Mouse (Mus musculus) liver, embryonic 13.5 days (tissue): ENCODE measurements at regions not wholly inside any gene's neighbourhood (a gene's known extent, or its start where the extent isn't known, plus 50 kb on each side); places are given as distances from the start of the nearest gene placed in this dataset.

Experiments used
- ATAC-seq: fragments of 200-750 bp; cut with Nextera tagmentation; 2 replicates; pipeline ENCODE4 v1.8.0; 2017; ENCODE audit warnings: low read depth, mild to moderate bottlenecking, moderate number of reproducible peaks, moderate library complexity
- DNase-seq: peaks from one replicate; pipeline ENCODE4 v3.0.0; 2022
- H3K27ac ChIP-seq: fragments of 300-500 bp; sonication (generic); 2 replicates; pipeline ENCODE4 v1.5.1; 2015; ENCODE audit warnings: moderate library complexity, mild to moderate bottlenecking, inconsistent platforms
- H3K27me3 ChIP-seq: fragments of 300-500 bp; sonication (generic); 2 replicates; pipeline ENCODE4 v1.6.1; 2015; ENCODE audit warnings: mild to moderate bottlenecking, inconsistent platforms
- H3K36me3 ChIP-seq: fragments of 300-500 bp; sonication (generic); 2 replicates; pipeline ENCODE4 v1.6.1; 2015; ENCODE audit warnings: mild to moderate bottlenecking, inconsistent platforms
- H3K4me1 ChIP-seq: fragments of 300-500 bp; sonication (generic); replicated peaks from 2 replicates; pipeline ENCODE4 v1.6.1; 2015; ENCODE audit warnings: inconsistent platforms
- H3K4me2 ChIP-seq: fragments of 300-500 bp; sonication (generic); 2 replicates; pipeline ENCODE4 v1.6.1; 2015; ENCODE audit warnings: inconsistent platforms, mild to moderate bottlenecking, moderate library complexity
- H3K4me3 ChIP-seq: fragments of 300-500 bp; sonication (generic); replicated peaks from 2 replicates; pipeline ENCODE4 v1.5.1; 2015; ENCODE audit warnings: mild to moderate bottlenecking, inconsistent platforms
- H3K9ac ChIP-seq: fragments of 300-500 bp; sonication (generic); 2 replicates; pipeline ENCODE4 v1.6.1; 2015; ENCODE audit warnings: mild to moderate bottlenecking, inconsistent platforms
- H3K9me3 ChIP-seq: fragments of 300-500 bp; sonication (generic); replicated peaks from 2 replicates; pipeline ENCODE4 v1.6.1; 2016; ENCODE audit warnings: inconsistent platforms
- WGBS: fragments of 180-500 bp; shearing (Covaris S2); methylation state at CpG from one replicate; pipeline ENCODE4 v1.1.7; 2015; ENCODE audit not compliant: insufficient replicate concordance; 5-methylcytosine and 5-hydroxymethylcytosine counted together

DNA sequence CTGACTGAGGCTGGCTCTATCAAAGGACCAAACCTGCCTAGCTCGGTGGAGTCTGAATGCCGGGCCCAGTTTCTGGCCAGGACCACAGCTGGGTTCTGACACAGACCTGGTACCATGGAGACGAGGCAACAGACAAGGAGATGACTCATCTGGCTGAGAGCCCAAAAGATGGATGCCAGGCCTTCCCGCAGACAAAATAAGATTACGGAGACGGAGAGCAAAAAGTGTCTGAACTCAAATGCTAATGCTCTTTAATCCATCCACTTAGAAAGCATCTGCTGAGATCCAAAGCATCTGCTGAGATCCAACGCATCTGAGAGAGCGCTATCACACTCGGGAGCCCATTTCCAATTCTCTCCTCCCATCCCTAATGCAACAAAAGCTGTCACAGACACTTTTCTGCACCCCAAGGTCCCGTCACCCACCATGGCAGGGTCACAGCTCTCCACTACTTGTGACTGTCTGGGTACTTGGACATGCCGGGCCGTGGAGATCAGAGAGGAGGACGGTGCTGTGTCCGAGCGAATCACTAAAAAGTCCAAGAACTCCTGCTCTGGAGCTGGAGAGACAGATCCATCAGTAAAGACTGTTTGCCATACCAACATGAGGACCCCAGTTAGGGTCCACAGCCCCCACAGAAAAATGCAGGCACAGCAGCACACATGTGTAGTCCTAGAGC is 278.3 kb upstream of the Sulf2 start:
- Histone ChIP-seq H3K27me3 (no peaks in the 10 kb centered on the region), H3K9me3 (no peaks in the 10 kb centered on the region), H3K27ac (no peak overlapping the region), H3K4me3 (no peak overlapping the region), H3K4me2 (no peak overlapping the region), H3K4me1 (no peaks in the 10 kb centered on the region), H3K36me3 (no peaks in the 10 kb centered on the region), H3K9ac (no peak overlapping the region)
- whole genome bisulfite sequencing = 65% methylated on average over 15 of the region's 15 CpGs
- DNase-seq = no peak
- no peak for ATAC-seq

DNA sequence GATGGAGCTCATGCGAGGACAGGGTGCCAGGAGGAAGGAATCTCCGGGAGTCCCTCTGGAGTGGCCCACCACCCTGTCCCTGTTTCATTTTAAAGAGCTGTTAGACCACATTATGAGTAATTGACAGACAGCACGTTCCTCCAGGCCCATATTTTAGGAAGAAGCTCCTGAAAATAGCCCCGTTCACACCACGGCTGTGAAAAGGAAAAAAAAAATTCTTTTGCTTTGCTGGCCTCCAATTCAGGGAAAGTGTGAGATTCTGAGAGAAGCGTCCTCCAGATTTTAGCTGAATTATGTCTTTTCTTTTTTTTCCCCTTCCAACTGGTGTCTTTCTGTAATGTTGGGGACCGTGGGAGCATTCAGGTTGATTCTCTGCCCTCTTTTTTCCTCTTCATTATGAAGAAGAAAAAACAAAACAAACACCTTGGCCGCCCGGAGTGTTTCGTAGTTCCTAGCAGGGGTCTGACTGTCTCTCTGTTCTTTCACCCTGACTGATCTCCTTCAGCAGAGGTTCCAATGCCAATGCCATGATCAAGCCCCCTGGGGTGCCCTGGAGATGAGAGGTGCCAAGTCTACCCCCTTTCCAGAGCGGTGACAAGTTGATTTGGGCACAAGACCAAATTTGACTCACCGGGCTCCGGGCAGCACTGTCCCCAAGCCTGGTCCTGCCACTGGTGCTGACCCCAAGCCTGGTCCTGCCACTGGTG is 277.6 kb upstream of the Sulf2 start:
- no peak for DNase-seq
- Histone ChIP-seq H3K9ac (no peak overlapping the region), H3K27ac (no peak overlapping the region), H3K4me1 (no peaks in the 10 kb centered on the region), H3K4me3 (no peak overlapping the region), H3K4me2 (no peak overlapping the region), H3K36me3 (no peaks in the 10 kb centered on the region), H3K9me3 (no peaks in the 10 kb centered on the region), H3K27me3 (no peaks in the 10 kb centered on the region)
- WGBS = 70% methylated on average over 13 of the region's 13 CpGs
- no peak for ATAC-seq

DNA sequence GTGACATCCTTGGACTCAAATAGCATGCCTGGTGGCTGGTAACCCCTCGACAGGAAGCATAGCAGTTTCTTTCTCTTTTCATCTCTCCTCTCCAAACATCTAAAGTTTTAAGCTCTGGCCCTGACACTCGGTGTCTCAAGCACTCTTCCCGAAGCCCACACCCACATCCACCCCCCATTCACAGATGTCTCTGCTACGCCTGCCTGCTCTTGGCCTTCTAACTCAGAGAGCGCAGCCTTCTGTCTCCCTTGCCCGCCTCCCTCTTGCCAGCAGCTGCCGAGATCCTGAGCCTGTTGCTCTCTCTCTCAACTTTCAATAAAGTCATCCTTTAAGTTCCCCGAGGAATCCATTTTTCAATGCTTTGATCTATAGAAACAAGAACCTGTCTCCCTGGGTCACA is 277.1 kb upstream of the Sulf2 start:
- Histone ChIP-seq H3K27ac (no peak overlapping the region), H3K9ac (no peak overlapping the region), H3K4me1 (no peaks in the 10 kb centered on the region), H3K36me3 (no peaks in the 10 kb centered on the region), H3K9me3 (no peaks in the 10 kb centered on the region), H3K4me3 (no peak overlapping the region), H3K4me2 (no peak overlapping the region), H3K27me3 (no peaks in the 10 kb centered on the region)
- ATAC-seq = no peak
- no peak for DNase-seq
- WGBS = 56% methylated on average over 8 of the region's 8 CpGs

DNA sequence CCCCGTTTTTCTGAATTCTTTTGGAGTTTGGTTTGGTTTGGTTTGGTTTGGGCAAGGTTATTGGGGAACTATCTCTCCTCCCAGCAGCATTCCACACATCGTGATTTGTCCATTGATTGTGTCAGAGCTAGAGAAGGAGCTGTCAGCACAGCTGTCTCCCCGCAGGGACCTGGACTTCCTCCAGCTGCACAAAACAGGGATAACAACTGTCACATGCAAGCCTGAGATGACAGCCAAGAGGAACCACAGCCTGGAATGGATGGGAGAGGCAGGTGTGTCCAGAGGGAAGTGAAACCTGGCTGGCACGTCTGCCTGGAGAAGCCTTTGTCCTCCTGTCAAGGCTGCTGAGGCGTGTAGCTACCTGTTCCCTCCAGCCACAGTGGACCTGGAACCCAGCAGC is 274.5 kb upstream of the Sulf2 start:
- 39% methylated on average over 5 of the region's 5 CpGs for WGBS
- H3K4me1 ChIP-seq = no peaks in the 10 kb centered on the region
- H3K36me3 ChIP-seq = no peaks in the 10 kb centered on the region
- H3K27ac ChIP-seq = no peak overlapping the region
- H3K4me2 ChIP-seq = no peak overlapping the region
- ATAC-seq (no peak), DNase-seq (no peak)
- no peaks in the 10 kb centered on the region for H3K9me3 ChIP-seq
- no peaks in the 10 kb centered on the region for H3K27me3 ChIP-seq
- H3K4me3 ChIP-seq = no peak overlapping the region
- H3K9ac ChIP-seq = no peak overlapping the region

DNA sequence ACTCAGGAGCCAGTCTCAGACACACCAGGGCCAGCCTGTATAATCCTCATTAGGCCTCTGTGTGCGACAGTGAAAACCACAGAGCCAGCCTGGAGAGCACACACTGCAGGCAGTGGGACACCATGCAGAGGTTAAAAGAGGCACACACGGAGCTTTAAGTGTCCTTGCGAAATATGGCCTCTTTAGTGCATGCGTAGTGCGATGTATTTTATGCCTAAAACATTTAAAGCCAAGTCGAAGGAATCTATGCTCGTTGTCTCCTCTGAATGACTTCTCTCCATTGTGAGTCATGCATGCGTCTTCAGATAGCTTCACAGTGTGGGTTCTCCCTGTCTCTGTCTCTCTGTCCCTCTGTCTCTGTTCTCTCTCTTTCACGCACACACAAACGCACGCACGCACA is 274.0 kb upstream of the Sulf2 start:
- H3K27me3 ChIP-seq = no peaks in the 10 kb centered on the region
- ATAC-seq (no peak), DNase-seq (no peak)
- H3K4me2 ChIP-seq = no peak overlapping the region
- H3K27ac ChIP-seq = no peak overlapping the region
- no peaks in the 10 kb centered on the region for H3K36me3 ChIP-seq
- H3K4me1 ChIP-seq = no peaks in the 10 kb centered on the region
- no peak overlapping the region for H3K4me3 ChIP-seq
- no peaks in the 10 kb centered on the region for H3K9me3 ChIP-seq
- 76% methylated on average over 12 of the region's 12 CpGs for WGBS
- H3K9ac ChIP-seq = no peak overlapping the region

DNA sequence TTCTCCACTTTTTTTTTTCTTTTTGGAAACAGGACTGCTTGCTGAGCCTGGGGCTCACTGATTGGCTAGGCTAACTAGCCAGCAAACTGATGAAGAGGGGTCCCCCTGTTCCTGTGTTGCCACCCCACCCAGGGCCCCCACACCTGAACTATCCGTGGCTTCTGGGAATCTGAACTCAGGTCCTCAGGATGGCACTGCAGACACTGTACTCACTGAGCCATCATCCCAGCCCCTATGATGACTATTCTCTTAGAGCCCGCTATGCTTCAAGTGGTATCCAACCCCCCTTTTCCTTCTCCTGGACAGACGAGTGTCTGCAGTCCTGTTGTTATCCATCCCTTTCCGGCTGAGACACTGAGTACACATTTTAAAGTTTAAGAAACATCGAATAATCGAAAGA is 271.9 kb upstream of the Sulf2 start:
- no peak overlapping the region for H3K9ac ChIP-seq
- no peak for ATAC-seq
- no peaks in the 10 kb centered on the region for H3K36me3 ChIP-seq
- no peak overlapping the region for H3K4me2 ChIP-seq
- no peaks in the 10 kb centered on the region for H3K27me3 ChIP-seq
- H3K9me3 ChIP-seq = no peaks in the 10 kb centered on the region
- H3K27ac ChIP-seq = no peak overlapping the region
- 63% methylated on average over 6 of the region's 6 CpGs for WGBS
- no peaks in the 10 kb centered on the region for H3K4me1 ChIP-seq
- no peak for DNase-seq
- no peak overlapping the region for H3K4me3 ChIP-seq

DNA sequence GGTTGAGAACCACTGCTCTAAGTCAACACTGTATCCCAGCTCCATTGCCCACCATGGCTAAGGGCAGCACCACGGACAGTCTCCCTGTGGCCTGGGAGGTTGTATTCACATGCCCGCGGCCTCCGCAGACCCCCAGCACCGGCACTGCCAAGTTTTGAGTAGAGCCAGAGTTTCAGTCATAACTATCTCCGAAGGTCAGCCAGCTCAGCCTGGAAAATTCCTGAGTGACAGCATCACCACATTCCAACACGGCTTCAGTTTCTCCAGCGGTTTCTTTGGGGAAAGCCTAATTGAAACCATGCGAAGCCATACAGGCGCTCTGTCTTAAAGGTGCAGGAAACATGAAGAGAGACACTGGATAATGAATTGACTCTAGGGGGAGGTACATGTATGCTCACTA is 271.5 kb upstream of the Sulf2 start:
- Histone ChIP-seq H3K9me3 (no peaks in the 10 kb centered on the region), H3K27me3 (no peaks in the 10 kb centered on the region), H3K4me2 (no peak overlapping the region), H3K9ac (no peak overlapping the region), H3K4me1 (no peaks in the 10 kb centered on the region), H3K36me3 (no peaks in the 10 kb centered on the region), H3K4me3 (no peak overlapping the region), H3K27ac (no peak overlapping the region)
- DNase-seq (no peak), ATAC-seq (no peak)
- WGBS = 51% methylated on average over 10 of the region's 10 CpGs

- Histone ChIP-seq H3K4me1 (no peaks in the 10 kb centered on the region), H3K4me2 (no peak overlapping the region), H3K27ac (no peak overlapping the region), H3K9ac (no peak overlapping the region), H3K4me3 (no peak overlapping the region), H3K36me3 (no peaks in the 10 kb centered on the region), H3K27me3 (no peaks in the 10 kb centered on the region), H3K9me3 (no peaks in the 10 kb centered on the region)
- no peak for DNase-seq
- no peak for ATAC-seq
- 51% methylated on average over 6 of the region's 6 CpGs for WGBS
These were observed 271.0 kb upstream of the Sulf2 start for GRCm38 (mm10) chr2:166426457-166426856.

- no peak overlapping the region for H3K27ac ChIP-seq
- 46% methylated on average over 3 of the region's 3 CpGs for WGBS
- no peak for ATAC-seq
- H3K9me3 ChIP-seq = no peaks in the 10 kb centered on the region
- no peaks in the 10 kb centered on the region for H3K4me1 ChIP-seq
- no peak overlapping the region for H3K4me2 ChIP-seq
- H3K36me3 ChIP-seq = no peaks in the 10 kb centered on the region
- H3K4me3 ChIP-seq = no peak overlapping the region
- H3K9ac ChIP-seq = no peak overlapping the region
- no peaks in the 10 kb centered on the region for H3K27me3 ChIP-seq
- no peak for DNase-seq
These were observed 269.7 kb upstream of the Sulf2 start for GRCm38 (mm10) chr2:166425141-166425540.

GRCm38 (mm10) chr2:166423132-166423660 is 267.7 kb upstream of the Sulf2 start:
- H3K27ac ChIP-seq = no peak overlapping the region
- no peak for DNase-seq
- H3K4me2 ChIP-seq = no peak overlapping the region
- no peaks in the 10 kb centered on the region for H3K36me3 ChIP-seq
- H3K9ac ChIP-seq = no peak overlapping the region
- no peak for ATAC-seq
- 69% methylated on average over 6 of the region's 6 CpGs for whole genome bisulfite sequencing
- H3K4me1 ChIP-seq = no peaks in the 10 kb centered on the region
- no peak overlapping the region for H3K4me3 ChIP-seq
- H3K9me3 ChIP-seq = no peaks in the 10 kb centered on the region
- no peaks in the 10 kb centered on the region for H3K27me3 ChIP-seq

DNA sequence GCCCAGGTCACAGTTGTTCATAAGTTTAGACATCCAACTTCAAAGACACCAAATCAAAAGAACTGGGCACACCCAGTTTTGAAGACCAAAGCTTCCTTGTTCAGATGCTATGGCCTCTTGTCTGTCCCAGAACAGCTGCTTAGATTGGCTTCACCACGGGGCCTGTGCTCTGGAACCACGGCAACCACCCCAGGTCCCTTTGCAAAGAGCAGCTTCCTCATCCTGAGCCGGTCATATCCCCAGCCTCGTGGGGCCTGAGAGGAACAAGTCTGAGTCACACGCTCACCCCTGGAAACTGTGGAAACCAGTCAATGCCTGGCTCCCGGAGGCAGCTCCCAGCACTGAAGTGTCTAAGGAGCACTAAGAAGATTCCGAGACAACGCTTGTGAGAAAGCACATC is 264.8 kb upstream of the Sulf2 start:
- Histone ChIP-seq H3K27me3 (no peaks in the 10 kb centered on the region), H3K4me1 (no peaks in the 10 kb centered on the region), H3K27ac (no peak overlapping the region), H3K9me3 (no peaks in the 10 kb centered on the region), H3K36me3 (no peaks in the 10 kb centered on the region), H3K4me2 (no peak overlapping the region), H3K4me3 (no peak overlapping the region), H3K9ac (no peak overlapping the region)
- DNase-seq (no peak), ATAC-seq (no peak)
- 35% methylated on average over 8 of the region's 8 CpGs for WGBS

DNA sequence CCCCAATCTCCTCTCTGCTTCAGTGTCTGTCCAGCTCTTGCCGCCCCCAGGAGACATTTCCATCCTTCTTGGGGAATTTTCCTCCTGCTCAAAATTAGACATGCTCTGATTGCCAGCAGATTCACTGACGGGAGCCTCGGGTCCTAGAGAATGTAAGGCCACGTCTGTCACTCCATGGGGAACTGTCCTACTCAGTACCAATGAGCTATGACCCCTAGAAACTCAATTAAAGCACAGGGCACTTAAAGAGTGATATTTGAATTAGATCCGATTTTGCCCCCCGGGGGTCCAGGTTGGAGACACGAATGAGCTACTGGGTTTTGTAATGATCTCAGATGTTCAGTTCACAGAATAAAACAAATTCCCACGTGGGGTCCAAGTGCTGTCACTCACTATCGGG is 263.8 kb upstream of the Sulf2 start:
- Histone ChIP-seq H3K27me3 (no peaks in the 10 kb centered on the region), H3K9ac (no peak overlapping the region), H3K27ac (no peak overlapping the region), H3K36me3 (no peaks in the 10 kb centered on the region), H3K4me3 (no peak overlapping the region), H3K4me1 (no peaks in the 10 kb centered on the region), H3K4me2 (no peak overlapping the region), H3K9me3 (no peaks in the 10 kb centered on the region)
- no peak for ATAC-seq
- DNase-seq = no peak
- 67% methylated on average over 9 of the region's 9 CpGs for WGBS
